Mouse (Mus musculus) stomach, postnatal 0 days (tissue): Measurements from ENCODE around the gene Mrm2. TPM values are rescaled to one million over a fixed set of nuclear protein-coding genes. Genes with fewer than 3 reads are reported as not detected.
"Not testable (repeated sequence)": the region's sequence is repeated elsewhere in the genome, so short reads cannot be mapped to it uniquely, and the experiment has no call there.

ENCODE experiments used
- ATAC-seq: fragments of 200-750 bp; cut with Nextera tagmentation; 2 replicates; pipeline ENCODE4 v1.8.0; 2017; ENCODE audit not compliant: low FRiP score, low TSS enrichment
- DNase-seq: peaks from one replicate; pipeline ENCODE4 v3.0.0-alpha.2; 2016; ENCODE audit warnings: low spot score
- H3K27ac ChIP-seq: fragments of 300-500 bp; sonication (generic); replicated peaks from 2 replicates; pipeline ENCODE4 v1.5.1; 2014; ENCODE audit warnings: mild to moderate bottlenecking, control low read depth
- H3K27me3 ChIP-seq: fragments of 300-500 bp; sonication (generic); 2 replicates; pipeline ENCODE4 v1.6.1; 2014; ENCODE audit warnings: low read length; ENCODE audit not compliant: control insufficient read depth, insufficient read depth
- H3K36me3 ChIP-seq: fragments of 300-500 bp; sonication (generic); 2 replicates; pipeline ENCODE4 v1.6.1; 2014; ENCODE audit warnings: low read length, mixed read lengths; ENCODE audit not compliant: control insufficient read depth, insufficient read depth
- H3K4me1 ChIP-seq: fragments of 300-500 bp; sonication (generic); replicated peaks from 2 replicates; pipeline ENCODE4 v1.6.1; 2014; ENCODE audit warnings: antibody characterized with exemption; ENCODE audit not compliant: control insufficient read depth, insufficient read depth
- H3K4me2 ChIP-seq: fragments of 300-500 bp; sonication (generic); replicated peaks from 2 replicates; pipeline ENCODE4 v1.6.1; 2014; ENCODE audit warnings: low read depth, mild to moderate bottlenecking, control low read depth, moderate library complexity
- H3K4me3 ChIP-seq: fragments of 300-500 bp; sonication (generic); 2 replicates; pipeline ENCODE4 v1.5.1; 2014; ENCODE audit warnings: low read depth, low read length, control low read depth
- H3K9ac ChIP-seq: fragments of 300-500 bp; sonication (generic); 2 replicates; pipeline ENCODE4 v1.6.1; 2014; ENCODE audit warnings: mild to moderate bottlenecking, low read length, control low read depth, mixed read lengths
- H3K9me3 ChIP-seq: fragments of 300-500 bp; sonication (generic); 2 replicates; pipeline ENCODE4 v1.6.1; 2016; ENCODE audit warnings: low read length; ENCODE audit not compliant: control insufficient read depth
- CTCF ChIP-seq: IDR thresholded peaks from 2 replicates; pipeline ENCODE4 v1.5.1; 2016; ENCODE audit warnings: antibody characterized with exemption, low read depth, mild to moderate bottlenecking, moderate library complexity
- EP300 ChIP-seq: optimal IDR thresholded peaks from 2 replicates; pipeline ENCODE3; 2016; ENCODE audit warnings: antibody characterized with exemption
- WGBS: fragments of 180-500 bp; shearing (Covaris S2); extraction: QIAGEN DNeasy Blood & Tissue Kit; methylation state at CpG from one replicate; pipeline ENCODE4 v1.1.7; 2014; 5-methylcytosine and 5-hydroxymethylcytosine counted together
- polyA plus RNA-seq: library from polyadenylated mRNA; unstranded; fragments of >200 nt; fragmentation: Nextera tagmentation; extraction: Ambion mirVana; gene quantifications from 2 replicates; pipeline ENCODE4 v1.2.1, GENCODE M21; 2015

The Mrm2 gene
- polyA plus RNA-seq, 1 experiment from 2014 or later: 11.4 TPM

DNA sequence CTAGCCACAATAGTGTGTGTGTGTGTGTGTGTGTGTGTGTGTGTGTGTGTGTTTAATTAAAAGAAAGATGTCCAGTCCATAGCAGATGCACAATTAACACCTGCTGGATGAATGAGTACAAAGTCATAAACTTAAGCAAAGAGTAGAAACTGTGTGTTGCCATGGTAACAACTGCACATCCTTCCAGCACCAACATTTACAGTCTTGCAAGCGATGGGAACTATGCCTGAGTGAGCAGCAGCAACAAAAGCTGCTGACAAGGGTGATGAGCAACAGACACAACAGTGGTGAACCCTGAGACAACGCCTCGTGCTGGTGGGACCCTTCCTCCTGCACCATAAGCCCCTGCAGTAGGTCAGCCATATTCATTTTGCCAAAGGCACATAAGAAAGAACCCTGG is 42.5 kb upstream of the Mrm2 start:
- H3K9ac ChIP-seq: no peak overlapping the region
- no peak for TF ChIP-seq EP300
- TF ChIP-seq CTCF: no peak
- H3K4me3 ChIP-seq: no peak overlapping the region
- no peaks in the 10 kb centered on the region for H3K27me3 ChIP-seq
- no peaks in the 10 kb centered on the region for H3K9me3 ChIP-seq
- no peak for DNase-seq
- no peaks in the 10 kb centered on the region for H3K4me1 ChIP-seq
- H3K27ac ChIP-seq: no peak overlapping the region
- ATAC-seq: no peak
- WGBS: 62% methylated on average over 3 of the region's 3 CpGs
- H3K36me3 ChIP-seq: no peaks in the 10 kb centered on the region
- H3K4me2 ChIP-seq: no peak overlapping the region

DNA sequence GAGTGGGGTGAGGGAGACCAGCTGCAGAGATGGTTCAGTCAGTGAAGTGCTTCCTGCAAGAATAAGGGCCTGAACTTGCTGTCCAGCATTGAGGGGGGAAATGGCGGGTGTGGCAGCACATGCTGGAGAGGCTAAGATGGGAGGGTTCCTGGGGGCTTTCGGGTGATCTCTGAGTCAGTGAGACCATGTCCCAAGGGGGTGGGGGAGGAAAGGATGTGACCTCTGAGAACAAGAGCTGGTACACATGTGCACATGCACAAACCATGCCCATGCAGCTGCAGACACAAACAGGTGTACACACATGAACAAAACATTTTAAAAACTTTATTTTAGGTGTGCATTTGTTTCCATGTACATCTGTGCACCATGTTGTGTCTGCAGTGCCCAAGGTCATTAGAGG is 42.0 kb upstream of the Mrm2 start:
- WGBS: 63% methylated on average over 2 of the region's 2 CpGs
- no peaks in the 10 kb centered on the region for H3K4me1 ChIP-seq
- H3K4me3 ChIP-seq: no peak overlapping the region
- no peak overlapping the region for H3K27ac ChIP-seq
- H3K4me2 ChIP-seq: no peak overlapping the region
- no peaks in the 10 kb centered on the region for H3K36me3 ChIP-seq
- DNase-seq (no peak), ATAC-seq (no peak)
- H3K27me3 ChIP-seq: no peaks in the 10 kb centered on the region
- no peaks in the 10 kb centered on the region for H3K9me3 ChIP-seq
- no peak for TF ChIP-seq EP300
- no peak for TF ChIP-seq CTCF
- H3K9ac ChIP-seq: no peak overlapping the region

GRCm38 (mm10) chr5:140371671-140372070 is 40.0 kb upstream of the Mrm2 start:
- TF ChIP-seq CTCF (no peak), EP300 (no peak)
- H3K9me3 ChIP-seq: no peaks in the 10 kb centered on the region
- no peaks in the 10 kb centered on the region for H3K27me3 ChIP-seq
- H3K27ac ChIP-seq: no peak overlapping the region
- H3K36me3 ChIP-seq: no peaks in the 10 kb centered on the region
- 88% methylated on average over 3 of the region's 3 CpGs for WGBS
- no peak overlapping the region for H3K4me3 ChIP-seq
- no peak overlapping the region for H3K9ac ChIP-seq
- H3K4me1 ChIP-seq: no peaks in the 10 kb centered on the region
- DNase-seq (no peak), ATAC-seq (no peak)
- H3K4me2 ChIP-seq: no peak overlapping the region

GRCm38 (mm10) chr5:140370446-140371254 is 39.0 kb upstream of the Mrm2 start:
- no peaks in the 10 kb centered on the region for H3K36me3 ChIP-seq
- DNase-seq: no peak
- no peak overlapping the region for H3K9ac ChIP-seq
- H3K9me3 ChIP-seq: no peaks in the 10 kb centered on the region
- no peak overlapping the region for H3K4me3 ChIP-seq
- no peak for ATAC-seq
- 0 out of 2 replicates have a peak overlapping the region, but pooled peaks have one; percentile 8 for H3K27ac ChIP-seq
- H3K27me3 ChIP-seq: no peaks in the 10 kb centered on the region
- WGBS: 57% methylated on average over 6 of the region's 6 CpGs
- no peaks in the 10 kb centered on the region for H3K4me1 ChIP-seq
- no peak for TF ChIP-seq CTCF
- no peak for TF ChIP-seq EP300
- H3K4me2 ChIP-seq: no peak overlapping the region

GRCm38 (mm10) chr5:140369466-140369865 is 37.8 kb upstream of the Mrm2 start:
- DNase-seq: no peak
- H3K36me3 ChIP-seq: no peaks in the 10 kb centered on the region
- no peak for ATAC-seq
- no peak for TF ChIP-seq CTCF
- no peak for TF ChIP-seq EP300
- no peaks in the 10 kb centered on the region for H3K4me1 ChIP-seq
- no peak overlapping the region for H3K4me2 ChIP-seq
- no peaks in the 10 kb centered on the region for H3K27me3 ChIP-seq
- H3K27ac ChIP-seq: no peak overlapping the region
- no peak overlapping the region for H3K9ac ChIP-seq
- no peak overlapping the region for H3K4me3 ChIP-seq
- H3K9me3 ChIP-seq: no peaks in the 10 kb centered on the region
- WGBS: 70% methylated on average over 2 of the region's 2 CpGs

- DNase-seq (no peak), ATAC-seq (no peak)
- H3K27ac ChIP-seq: no peak overlapping the region
- WGBS: 80% methylated on average over 4 of the region's 4 CpGs
- H3K4me1 ChIP-seq: no peaks in the 10 kb centered on the region
- TF ChIP-seq CTCF: no peak
- no peak for TF ChIP-seq EP300
- no peaks in the 10 kb centered on the region for H3K36me3 ChIP-seq
- H3K4me2 ChIP-seq: no peak overlapping the region
- no peak overlapping the region for H3K4me3 ChIP-seq
- no peaks in the 10 kb centered on the region for H3K9me3 ChIP-seq
- no peak overlapping the region for H3K9ac ChIP-seq
- no peaks in the 10 kb centered on the region for H3K27me3 ChIP-seq
These were observed 37.2 kb upstream of the Mrm2 start for GRCm38 (mm10) chr5:140368926-140369325.

- H3K9ac ChIP-seq, H3K27me3 ChIP-seq, H3K27ac ChIP-seq, DNase-seq, H3K4me1 ChIP-seq, H3K36me3 ChIP-seq, ATAC-seq, H3K4me3 ChIP-seq, H3K9me3 ChIP-seq, H3K4me2 ChIP-seq: not testable (repeated sequence)
- WGBS: 94% methylated on average over 2 of the region's 2 CpGs
These were observed 36.4 kb upstream of the Mrm2 start for GRCm38 (mm10) chr5:140368126-140368525.
